In genomic region chr17:88274720-88275433, GRCm38 (mm10) we compare ENCODE assay signal across 9 mouse cellular contexts.
A peak's percentile ranks its signal among the peaks of the same experiment; 100 is the strongest.
DNase-seq lines count a peak whose midpoint lies in the region; ATAC-seq lines count a peak whose summit lies in the region.
"Had no signal": no experiment of that assay in that cellular context is flagged by ENCODE, and none has a peak within 500 bp of the region (broad histone marks: within the 10 kb centered on the region; RNA-seq: fewer than 3 reads in every experiment).

No protein-coding gene starts in this region.

- no peaks in the 10 kb centered on the region for H3K36me3 ChIP-seq in forebrain, embryonic 14.5 days (ENCODE audit: control insufficient read depth, insufficient read depth, low read length)
- H3K36me3 ChIP-seq: limb, embryonic 15.5 days had no signal

- WGBS in forebrain, embryonic 14.5 days = 16% methylated on average over 6 of the region's 6 CpGs

- H3K27me3 ChIP-seq in forebrain, embryonic 14.5 days (replicated peaks; ENCODE audit: control insufficient read depth, insufficient read depth, low read length) = no peaks in the 10 kb centered on the region
- H3K27me3 ChIP-seq: limb, embryonic 15.5 days had no signal

- peak overlapping the region; percentile 24; the same call in 1 of the 2 replicates for H3K4me2 ChIP-seq in forebrain, embryonic 14.5 days (ENCODE audit: low read length)
- H3K4me2 ChIP-seq: limb, embryonic 15.5 days had no signal

- H3K27ac ChIP-seq in forebrain, embryonic 14.5 days (ENCODE audit: low read depth, low read length) = peak overlapping the region; percentile 48
- H3K27ac ChIP-seq: limb, embryonic 15.5 days had no signal

- peak; percentile 92 for ATAC-seq in forebrain, embryonic 14.5 days

- no peak overlapping the region for H3K4me3 ChIP-seq in forebrain, embryonic 14.5 days (ENCODE audit: low read depth, low read length)
- H3K4me3 ChIP-seq: limb, embryonic 15.5 days had no signal

- peaks cover 8% of the 10 kb centered on the region for H3K4me1 ChIP-seq in forebrain, embryonic 14.5 days (ENCODE audit: control insufficient read depth, insufficient read depth, low read length)

- DNase-seq in layer of hippocampus, adult 9-11 months = peak; percentile 55
- DNase-seq in layer of hippocampus, adult 9-10 months (ENCODE audit: low spot score) = no peak
- DNase-seq in brain, adult 2 months (ENCODE audit: low read depth, low spot score) = peak; percentile 87
- DNase-seq in forebrain, embryonic 14.5 days (ENCODE audit: low spot score) = peak; percentile 84
- peak; percentile 14 for DNase-seq in naive thymus-derived CD4-positive, alpha-beta T cell, adult 2 months (ENCODE audit: low read depth)
- no peak for DNase-seq in cerebellum, adult 18-20 months
- no peak for DNase-seq in cerebellum, adult 8-10 months
- DNase-seq: spleen, adult 18-20 months had no signal

- H3K9ac ChIP-seq in forebrain, embryonic 14.5 days (ENCODE audit: low read length) = no peak overlapping the region
- H3K9ac ChIP-seq: limb, embryonic 15.5 days had no signal

- no peaks in the 10 kb centered on the region for H3K9me3 ChIP-seq in forebrain, embryonic 14.5 days (replicated peaks; ENCODE audit: control insufficient read depth, low read length)
- H3K9me3 ChIP-seq: limb, embryonic 15.5 days had no signal

Comparison
In these comparisons a context has a peak if more than half of its experiments do, and no peak if none do; other contexts are left out.
1. DNase-seq: peak in layer of hippocampus, adult 9-11 months (single experiment), brain, adult 2 months (single experiment), forebrain, embryonic 14.5 days (single experiment) and naive thymus-derived CD4-positive, alpha-beta T cell, adult 2 months (single experiment); none in layer of hippocampus, adult 9-10 months (single experiment), cerebellum, adult 18-20 months (0 of 2) and cerebellum, adult 8-10 months (single experiment).